Mouse (Mus musculus) cerebellum, adult 8-10 months (tissue): ENCODE data around the gene Lrrc18.

ENCODE experiments used
- DNase-seq: peaks from one replicate; pipeline ENCODE4 v3.0.0; 2022

The Lrrc18 gene

GRCm38 (mm10) chr14:32991082-32991481, at the start of gene Lrrc18:
Gene Lrrc18, plus strand, starts transcription at chr14:32991382.
- no peak for DNase-seq

GRCm38 (mm10) chr14:32947512-32947911, 43.7 kb upstream of the Lrrc18 start:
- no peak for DNase-seq

GRCm38 (mm10) chr14:32950312-32951301, 40.6 kb upstream of the Lrrc18 start:
- DNase-seq, result no peak

GRCm38 (mm10) chr14:32956486-32956885, 34.7 kb upstream of the Lrrc18 start:
- DNase-seq, result no peak

GRCm38 (mm10) chr14:32958671-32959070, 32.5 kb upstream of the Lrrc18 start:
- DNase-seq, result no peak

GRCm38 (mm10) chr14:32960481-32960880, 30.7 kb upstream of the Lrrc18 start:
- DNase-seq, result peak; percentile 23

GRCm38 (mm10) chr14:32964742-32965141, 26.4 kb upstream of the Lrrc18 start:
- no peak for DNase-seq

GRCm38 (mm10) chr14:32970700-32971099, 20.5 kb upstream of the Lrrc18 start:
- DNase-seq, result no peak

- DNase-seq, result no peak
These were observed 6.9 kb upstream of the Lrrc18 start for GRCm38 (mm10) chr14:32984176-32984738.

GRCm38 (mm10) chr14:32986659-32987058, 4.5 kb upstream of the Lrrc18 start:
- DNase-seq, result no peak

GRCm38 (mm10) chr14:32994954-32995636, 3.9 kb downstream of the Lrrc18 start:
- DNase-seq, result no peak

- DNase-seq, result no peak
These were observed 8.3 kb downstream of the Lrrc18 start for GRCm38 (mm10) chr14:32999511-32999910.

- DNase-seq, result no peak
These were observed 9.2 kb downstream of the Lrrc18 start for GRCm38 (mm10) chr14:33000112-33000979.

GRCm38 (mm10) chr14:33005114-33005513, 13.9 kb downstream of the Lrrc18 start:
- no peak for DNase-seq

- DNase-seq, result no peak
These were observed 16.5 kb downstream of the Lrrc18 start for GRCm38 (mm10) chr14:33007638-33008037.

- no peak for DNase-seq
These were observed 27.9 kb downstream of the Lrrc18 start for GRCm38 (mm10) chr14:33019050-33019449.

- DNase-seq, result no peak
These were observed 28.4 kb downstream of the Lrrc18 start for GRCm38 (mm10) chr14:33019606-33020005.

GRCm38 (mm10) chr14:33030849-33031248, 39.7 kb downstream of the Lrrc18 start:
- DNase-seq, result no peak

GRCm38 (mm10) chr14:33033424-33033823, 42.2 kb downstream of the Lrrc18 start:
- DNase-seq, result peak; percentile 1

- DNase-seq, result no peak
These were observed 44.2 kb downstream of the Lrrc18 start for GRCm38 (mm10) chr14:33035386-33035785.

- no peak for DNase-seq
These were observed 45.6 kb downstream of the Lrrc18 start for GRCm38 (mm10) chr14:33036811-33037210.

- no peak for DNase-seq
These were observed 54.0 kb downstream of the Lrrc18 start for GRCm38 (mm10) chr14:33045217-33045616.

GRCm38 (mm10) chr14:33053441-33053840, 62.3 kb downstream of the Lrrc18 start:
- no peak for DNase-seq
